Mouse (Mus musculus) forebrain, embryonic 16.5 days (tissue): ENCODE data around the gene Sh2d3c. TPM values are rescaled to one million over a fixed set of nuclear protein-coding genes. Genes with fewer than 3 reads are reported as not detected.
A peak's percentile ranks its signal among the peaks of the same experiment; 100 is the strongest.

Experiments
- ATAC-seq: fragments of 200-750 bp; cut with Nextera tagmentation; 2 replicates; pipeline ENCODE4 v1.8.0; 2017; ENCODE audit warnings: mild to moderate bottlenecking, moderate library complexity
- H3K27ac ChIP-seq: fragments of 300-500 bp; sonication (generic); 2 replicates; pipeline ENCODE4 v1.5.1; 2014; ENCODE audit warnings: low read length, control low read depth
- H3K27me3 ChIP-seq: fragments of 300-500 bp; sonication (generic); replicated peaks from 2 replicates; pipeline ENCODE4 v1.6.1; 2014; ENCODE audit warnings: low read length; ENCODE audit not compliant: control insufficient read depth, insufficient read depth
- H3K36me3 ChIP-seq: fragments of 300-500 bp; sonication (generic); 2 replicates; pipeline ENCODE4 v1.6.1; 2014; ENCODE audit not compliant: control insufficient read depth, insufficient read depth
- H3K4me1 ChIP-seq: fragments of 300-500 bp; sonication (generic); replicated peaks from 2 replicates; pipeline ENCODE4 v1.6.1; 2014; ENCODE audit warnings: low read length; ENCODE audit not compliant: control insufficient read depth, insufficient read depth
- H3K4me2 ChIP-seq: fragments of 300-500 bp; sonication (generic); 2 replicates; pipeline ENCODE4 v1.6.1; 2014; ENCODE audit warnings: mild to moderate bottlenecking, low read length, control low read depth
- H3K4me3 ChIP-seq: fragments of 300-500 bp; sonication (generic); replicated peaks from 2 replicates; pipeline ENCODE4 v1.5.1; 2014; ENCODE audit warnings: mild to moderate bottlenecking, low read length, control low read depth
- H3K9ac ChIP-seq: fragments of 300-500 bp; sonication (generic); replicated peaks from 2 replicates; pipeline ENCODE4 v1.6.1; 2014; ENCODE audit warnings: low read depth, low read length, control low read depth
- H3K9me3 ChIP-seq: fragments of 300-500 bp; sonication (generic); 2 replicates; pipeline ENCODE4 v1.6.1; 2016; ENCODE audit warnings: low read length; ENCODE audit not compliant: control insufficient read depth
- WGBS: fragments of 180-500 bp; shearing (Covaris S2); extraction: QIAGEN DNeasy Blood & Tissue Kit; methylation state at CpG from one replicate; pipeline ENCODE4 v1.1.7; 2014; 5-methylcytosine and 5-hydroxymethylcytosine counted together
- polyA plus RNA-seq: library from polyadenylated mRNA; unstranded; fragments of >200 nt; fragmentation: Nextera tagmentation; extraction: Ambion mirVana; gene quantifications from 2 replicates; pipeline ENCODE4 v1.2.1, GENCODE M21; 2015

The Sh2d3c gene
- polyA plus RNA-seq, 1 experiment from 2014 or later, result 43.0 TPM

DNA sequence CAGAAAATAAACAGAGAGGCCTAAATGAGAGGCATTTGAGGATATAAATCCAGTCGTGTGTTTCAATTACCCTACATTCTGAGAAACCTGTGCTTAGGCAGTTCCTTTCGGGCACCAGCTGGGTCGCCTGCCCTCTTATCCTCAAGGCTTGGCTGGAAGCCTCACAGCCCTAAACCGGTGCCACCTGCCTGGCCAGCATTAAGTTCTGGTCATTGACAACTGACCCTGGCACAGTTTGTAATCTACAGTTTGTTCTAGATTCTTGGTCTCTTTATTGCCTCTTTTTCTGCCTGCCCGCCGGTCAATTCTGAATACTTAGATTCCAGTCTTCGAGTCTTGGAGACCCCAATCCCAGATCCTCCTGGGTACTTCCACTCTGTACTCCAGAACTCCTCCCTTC lies 27.6 kb upstream of the Sh2d3c start:
- Histone ChIP-seq H3K4me3 (peak overlapping the region; percentile 74), H3K27me3 (no peaks in the 10 kb centered on the region), H3K4me2 (peak overlapping the region; percentile 76), H3K9me3 (no peaks in the 10 kb centered on the region), H3K27ac (no peak overlapping the region), H3K36me3 (no peaks in the 10 kb centered on the region), H3K4me1 (peaks cover 15% of the 10 kb centered on the region), H3K9ac (peak overlapping the region; percentile 82)
- ATAC-seq, result no peak
- WGBS, result 20% methylated on average over 7 of the region's 7 CpGs

DNA sequence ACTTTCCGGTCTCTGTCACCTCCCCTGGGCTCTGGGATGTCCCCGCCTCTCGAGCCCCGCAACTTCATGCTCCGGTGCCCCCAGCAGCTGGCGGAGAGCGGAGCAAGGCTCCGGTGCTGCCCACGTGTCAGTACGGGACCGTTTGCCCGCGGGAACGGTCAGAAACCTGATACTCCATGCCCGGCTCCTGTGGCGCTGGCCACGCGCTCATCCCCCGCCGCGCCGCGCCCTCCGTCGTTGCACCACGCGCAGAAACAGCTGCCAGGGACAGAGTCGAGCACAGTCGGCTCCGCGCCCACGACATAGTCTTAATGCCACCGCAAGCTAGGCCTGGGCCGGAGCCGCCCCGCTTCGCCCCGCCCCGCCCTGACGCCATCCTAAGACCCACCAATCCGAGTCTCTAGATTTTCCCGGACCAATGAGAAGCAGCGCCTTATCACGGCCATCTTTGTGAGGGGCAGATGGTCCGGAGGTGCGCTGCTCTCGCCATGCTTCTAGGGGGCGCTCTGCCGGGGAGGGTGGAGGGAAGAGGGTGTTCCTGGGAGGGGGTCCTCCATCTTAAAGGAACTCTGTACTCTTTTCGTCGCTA lies 26.9 kb upstream of the Sh2d3c start:
- no peaks in the 10 kb centered on the region for H3K27me3 ChIP-seq
- WGBS, result under 1% methylated on average over 50 of the region's 51 CpGs
- ATAC-seq, result peak; percentile 99
- no peaks in the 10 kb centered on the region for H3K36me3 ChIP-seq
- peak overlapping the region; percentile 82 for H3K9ac ChIP-seq
- peak overlapping the region; percentile 76 for H3K4me2 ChIP-seq
- H3K4me1 ChIP-seq, result peaks cover 15% of the 10 kb centered on the region
- no peaks in the 10 kb centered on the region for H3K9me3 ChIP-seq
- H3K4me3 ChIP-seq, result peak overlapping the region; percentile 74
- H3K27ac ChIP-seq, result peak overlapping the region; percentile 59

- Histone ChIP-seq H3K9me3 (no peaks in the 10 kb centered on the region), H3K4me3 (peak overlapping the region; percentile 74), H3K9ac (peak overlapping the region; percentile 60; the same call in 1 of the 2 replicates), H3K36me3 (no peaks in the 10 kb centered on the region), H3K4me2 (peak overlapping the region; percentile 72), H3K27ac (peak overlapping the region; percentile 56; the same call in 1 of the 2 replicates), H3K27me3 (no peaks in the 10 kb centered on the region), H3K4me1 (peaks cover 12% of the 10 kb centered on the region)
- WGBS, result 90% methylated on average over 12 of the region's 12 CpGs
- no peak for ATAC-seq
Measured at GRCm38 (mm10) chr2:32694691-32695090, 26.2 kb upstream of the Sh2d3c start.

DNA sequence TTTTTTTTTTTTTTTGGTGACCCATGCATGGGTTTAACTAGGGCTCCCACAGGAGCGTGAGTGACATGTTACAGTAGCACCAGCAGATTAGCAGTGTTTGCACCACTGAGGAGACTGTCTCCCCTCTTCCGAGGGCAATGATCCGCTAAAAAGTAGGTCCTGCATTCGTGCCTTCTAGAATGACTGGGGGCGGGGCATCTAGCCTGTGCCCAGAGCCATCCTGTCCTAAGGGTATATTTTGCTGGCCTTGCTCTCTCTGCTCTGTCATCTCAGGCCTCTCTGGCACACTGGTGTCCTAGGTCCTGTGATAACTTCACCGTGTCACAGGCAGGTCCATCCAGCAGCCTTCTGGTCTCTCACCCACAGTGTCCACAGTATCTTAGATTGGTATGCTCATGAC lies 21.2 kb upstream of the Sh2d3c start:
- Histone ChIP-seq H3K9me3 (no peaks in the 10 kb centered on the region), H3K4me1 (no peaks in the 10 kb centered on the region), H3K27ac (no peak overlapping the region), H3K27me3 (no peaks in the 10 kb centered on the region), H3K4me2 (no peak overlapping the region), H3K4me3 (no peak overlapping the region), H3K36me3 (no peaks in the 10 kb centered on the region), H3K9ac (no peak overlapping the region)
- 81% methylated on average over 6 of the region's 6 CpGs for WGBS
- no peak for ATAC-seq

DNA sequence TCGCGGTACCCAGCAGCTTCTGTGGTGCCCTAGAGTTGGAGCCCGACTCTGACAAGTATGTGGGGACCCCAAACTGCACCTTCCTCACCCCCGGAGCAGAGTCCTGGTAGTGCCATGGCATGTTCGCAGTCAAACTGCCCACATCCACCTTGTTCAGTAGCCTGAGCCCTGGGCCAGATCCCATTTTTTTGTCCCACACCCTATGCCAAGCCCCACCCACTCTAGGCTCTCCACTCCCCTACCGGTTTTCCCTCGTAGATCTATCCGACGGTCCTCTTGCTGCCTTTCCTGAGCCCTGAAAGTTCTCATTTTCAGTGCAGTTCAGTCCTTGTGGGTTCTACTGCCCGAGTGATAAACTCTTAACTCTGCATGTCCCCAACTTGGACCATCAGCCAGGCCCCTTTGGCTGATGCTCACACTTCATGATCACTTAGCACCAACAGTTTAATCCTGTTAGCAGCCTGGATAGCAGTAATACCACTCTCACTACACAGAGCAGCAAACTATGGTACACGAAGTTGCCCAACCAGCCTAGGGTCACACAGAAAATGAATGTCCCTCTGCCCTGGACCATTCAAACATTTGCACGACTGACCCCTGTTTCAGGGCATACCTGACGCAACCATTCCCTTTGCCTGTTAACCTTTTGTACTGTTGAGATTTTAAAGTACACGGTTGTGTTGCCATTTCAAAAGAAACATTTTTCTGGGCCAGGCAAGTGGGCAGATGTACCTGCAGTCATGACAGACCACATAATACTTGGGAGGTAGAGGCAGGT lies 19.7 kb upstream of the Sh2d3c start:
- H3K9me3 ChIP-seq, result no peaks in the 10 kb centered on the region
- no peaks in the 10 kb centered on the region for H3K4me1 ChIP-seq
- peaks cover 5% of the 10 kb centered on the region for H3K36me3 ChIP-seq
- no peaks in the 10 kb centered on the region for H3K27me3 ChIP-seq
- H3K9ac ChIP-seq, result no peak overlapping the region
- ATAC-seq, result no peak
- H3K4me2 ChIP-seq, result no peak overlapping the region
- H3K4me3 ChIP-seq, result no peak overlapping the region
- WGBS, result 89% methylated on average over 14 of the region's 14 CpGs
- H3K27ac ChIP-seq, result no peak overlapping the region

- peaks cover 9% of the 10 kb centered on the region for H3K36me3 ChIP-seq
- no peak overlapping the region for H3K4me2 ChIP-seq
- no peaks in the 10 kb centered on the region for H3K4me1 ChIP-seq
- H3K27me3 ChIP-seq, result no peaks in the 10 kb centered on the region
- no peaks in the 10 kb centered on the region for H3K9me3 ChIP-seq
- no peak overlapping the region for H3K27ac ChIP-seq
- WGBS, result 94% methylated on average over 8 of the region's 8 CpGs
- H3K4me3 ChIP-seq, result no peak overlapping the region
- no peak for ATAC-seq
- no peak overlapping the region for H3K9ac ChIP-seq
Measured at GRCm38 (mm10) chr2:32703046-32703445, 17.8 kb upstream of the Sh2d3c start.

- ATAC-seq, result no peak
- no peaks in the 10 kb centered on the region for H3K9me3 ChIP-seq
- H3K4me3 ChIP-seq, result no peak within 1 kb of the TSS
- H3K36me3 ChIP-seq, result peaks cover 12% of the 10 kb centered on the region
- 81% methylated on average over 2 of the region's 2 CpGs for WGBS
- no peaks in the 10 kb centered on the region for H3K4me1 ChIP-seq
- H3K27me3 ChIP-seq, result no peaks in the 10 kb centered on the region
- no peak within 1 kb of the TSS for H3K27ac ChIP-seq
- no peak within 1 kb of the TSS for H3K9ac ChIP-seq
- no peak within 1 kb of the TSS for H3K4me2 ChIP-seq
Measured at GRCm38 (mm10) chr2:32704021-32704421, 16.8 kb upstream of the Sh2d3c start, which contains the start of gene Fpgs. Gene Fpgs, minus strand, starts transcription at chr2:32704145.

GRCm38 (mm10) chr2:32705018-32705417 lies 15.8 kb upstream of the Sh2d3c start:
- Histone ChIP-seq H3K4me2 (no peak overlapping the region), H3K4me3 (no peak overlapping the region), H3K27ac (no peak overlapping the region), H3K27me3 (no peaks in the 10 kb centered on the region), H3K9ac (no peak overlapping the region), H3K36me3 (peaks cover 14% of the 10 kb centered on the region), H3K4me1 (no peaks in the 10 kb centered on the region), H3K9me3 (no peaks in the 10 kb centered on the region)
- ATAC-seq, result no peak
- WGBS, result 89% methylated on average over 7 of the region's 7 CpGs

DNA sequence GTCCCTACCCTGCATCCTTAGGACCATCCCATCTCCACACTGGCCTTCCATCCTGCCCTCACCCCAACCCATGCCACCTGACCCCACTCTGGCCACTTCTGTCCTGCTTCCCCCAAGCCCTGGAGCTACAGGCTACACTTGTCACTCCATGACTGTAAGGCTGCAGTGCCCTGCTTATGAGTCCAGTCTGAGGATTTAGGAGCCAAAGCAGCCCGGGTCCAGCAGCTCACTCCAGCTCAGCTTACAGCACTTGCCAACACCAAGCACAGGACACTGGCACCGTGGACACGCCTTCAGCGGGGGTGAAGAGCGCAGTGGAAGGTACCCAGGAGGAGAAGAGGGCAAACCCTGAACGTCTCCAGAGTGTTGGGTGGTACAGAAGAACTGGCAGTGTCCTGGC lies 13.9 kb upstream of the Sh2d3c start:
- Histone ChIP-seq H3K27me3 (no peaks in the 10 kb centered on the region), H3K4me3 (no peak overlapping the region), H3K27ac (no peak overlapping the region), H3K9ac (no peak overlapping the region), H3K4me1 (peaks cover 9% of the 10 kb centered on the region), H3K36me3 (peaks cover 19% of the 10 kb centered on the region), H3K4me2 (no peak overlapping the region), H3K9me3 (no peaks in the 10 kb centered on the region)
- ATAC-seq, result no peak
- 92% methylated on average over 6 of the region's 6 CpGs for WGBS
